Mouse (Mus musculus) hindbrain, embryonic 13.5 days (tissue): ENCODE results near the gene Cib3. TPM values are rescaled to one million over a fixed set of nuclear protein-coding genes. Genes with fewer than 3 reads are reported as not detected.

ENCODE experiments used
- ATAC-seq: fragments of 200-750 bp; cut with Nextera tagmentation; 2 replicates; pipeline ENCODE4 v1.8.0; 2017; ENCODE audit warnings: moderate TSS enrichment; ENCODE audit not compliant: low FRiP score
- H3K27ac ChIP-seq: fragments of 300-500 bp; sonication (generic); 2 replicates; pipeline ENCODE4 v1.5.1; 2015; ENCODE audit warnings: inconsistent platforms, mild to moderate bottlenecking, moderate library complexity
- H3K27me3 ChIP-seq: fragments of 300-500 bp; sonication (generic); 2 replicates; pipeline ENCODE4 v1.6.1; 2015; ENCODE audit warnings: mild to moderate bottlenecking, inconsistent platforms
- H3K36me3 ChIP-seq: fragments of 300-500 bp; sonication (generic); 2 replicates; pipeline ENCODE4 v1.6.1; 2015; ENCODE audit warnings: mild to moderate bottlenecking, inconsistent platforms
- H3K4me1 ChIP-seq: fragments of 300-500 bp; sonication (generic); replicated peaks from 2 replicates; pipeline ENCODE4 v1.6.1; 2015; ENCODE audit warnings: inconsistent platforms
- H3K4me2 ChIP-seq: fragments of 300-500 bp; sonication (generic); 2 replicates; pipeline ENCODE4 v1.6.1; 2015; ENCODE audit warnings: inconsistent platforms, mild to moderate bottlenecking, moderate library complexity
- H3K4me3 ChIP-seq: fragments of 300-500 bp; sonication (generic); 2 replicates; pipeline ENCODE4 v1.5.1; 2015; ENCODE audit warnings: mild to moderate bottlenecking, inconsistent platforms
- H3K9ac ChIP-seq: fragments of 300-500 bp; sonication (generic); 2 replicates; pipeline ENCODE4 v1.6.1; 2015; ENCODE audit warnings: mild to moderate bottlenecking, inconsistent platforms
- H3K9me3 ChIP-seq: fragments of 300-500 bp; sonication (generic); 2 replicates; pipeline ENCODE4 v1.6.1; 2016; ENCODE audit warnings: inconsistent platforms
- WGBS: fragments of 180-500 bp; shearing (Covaris S2); methylation state at CpG from one replicate; pipeline ENCODE4 v1.1.7; 2015; 5-methylcytosine and 5-hydroxymethylcytosine counted together
- polyA plus RNA-seq: library from polyadenylated mRNA; unstranded; fragments of >200 nt; fragmentation: Nextera tagmentation; extraction: Ambion mirVana; gene quantifications from 2 replicates; pipeline ENCODE4 v1.2.1, GENCODE M21; 2015

The Cib3 gene
- not detected in 2 replicates for polyA plus RNA-seq

- Histone ChIP-seq H3K27ac (no peak within 1 kb of the TSS), H3K4me3 (no peak within 1 kb of the TSS), H3K4me1 (no peaks in the 10 kb centered on the region), H3K36me3 (no peaks in the 10 kb centered on the region), H3K9me3 (no peaks in the 10 kb centered on the region), H3K27me3 (peaks cover 35% of the 10 kb centered on the region), H3K4me2 (no peak within 1 kb of the TSS), H3K9ac (no peak within 1 kb of the TSS)
- no peak for ATAC-seq
- WGBS: 67% methylated on average over 4 of the region's 4 CpGs
These were observed at the start of gene Cib3 for GRCm38 (mm10) chr8:72212751-72213150. Gene Cib3, minus strand, starts transcription at chr8:72212837.

GRCm38 (mm10) chr8:72261872-72262271 is 49.2 kb upstream of the Cib3 start:
- 60% methylated on average over 5 of the region's 5 CpGs for WGBS
- no peaks in the 10 kb centered on the region for H3K9me3 ChIP-seq
- H3K4me2 ChIP-seq: no peak overlapping the region
- no peaks in the 10 kb centered on the region for H3K27me3 ChIP-seq
- ATAC-seq: no peak
- H3K4me1 ChIP-seq: no peaks in the 10 kb centered on the region; the same call in 1 of the 2 replicates
- no peak overlapping the region for H3K27ac ChIP-seq
- H3K9ac ChIP-seq: no peak overlapping the region
- no peak overlapping the region for H3K4me3 ChIP-seq
- H3K36me3 ChIP-seq: peaks cover 6% of the 10 kb centered on the region; the same call in 1 of the 2 replicates

GRCm38 (mm10) chr8:72261431-72261830 is 48.8 kb upstream of the Cib3 start:
- Histone ChIP-seq H3K27me3 (no peaks in the 10 kb centered on the region), H3K9me3 (no peaks in the 10 kb centered on the region), H3K27ac (no peak overlapping the region), H3K4me2 (no peak overlapping the region), H3K9ac (no peak overlapping the region), H3K4me1 (no peaks in the 10 kb centered on the region; the same call in 1 of the 2 replicates), H3K36me3 (peaks cover 9% of the 10 kb centered on the region; the same call in 1 of the 2 replicates), H3K4me3 (no peak overlapping the region)
- ATAC-seq: no peak

- Histone ChIP-seq H3K4me1 (no peaks in the 10 kb centered on the region; the same call in 1 of the 2 replicates), H3K9me3 (no peaks in the 10 kb centered on the region), H3K27me3 (no peaks in the 10 kb centered on the region), H3K4me2 (no peak overlapping the region), H3K36me3 (peaks cover 10% of the 10 kb centered on the region), H3K27ac (no peak overlapping the region), H3K9ac (no peak overlapping the region), H3K4me3 (no peak overlapping the region)
- ATAC-seq: peak; percentile 71
- 25% methylated on average over 2 of the region's 2 CpGs for WGBS
These were observed 48.4 kb upstream of the Cib3 start for GRCm38 (mm10) chr8:72261019-72261418.

GRCm38 (mm10) chr8:72260585-72260984 is 47.9 kb upstream of the Cib3 start:
- Histone ChIP-seq H3K4me3 (no peak overlapping the region), H3K4me1 (no peaks in the 10 kb centered on the region; the same call in 1 of the 2 replicates), H3K27ac (no peak overlapping the region), H3K4me2 (no peak overlapping the region), H3K36me3 (peaks cover 14% of the 10 kb centered on the region), H3K9ac (no peak overlapping the region), H3K27me3 (no peaks in the 10 kb centered on the region), H3K9me3 (no peaks in the 10 kb centered on the region)
- WGBS: 55% methylated on average over 4 of the region's 4 CpGs
- peak; percentile 11; the same call in 1 of the 2 replicates for ATAC-seq

GRCm38 (mm10) chr8:72259862-72260261 is 47.2 kb upstream of the Cib3 start:
- peaks cover 21% of the 10 kb centered on the region for H3K36me3 ChIP-seq
- H3K9ac ChIP-seq: no peak overlapping the region
- no peaks in the 10 kb centered on the region for H3K27me3 ChIP-seq
- ATAC-seq: no peak
- H3K4me2 ChIP-seq: no peak overlapping the region
- 81% methylated on average over 2 of the region's 2 CpGs for WGBS
- H3K4me1 ChIP-seq: no peaks in the 10 kb centered on the region; the same call in 1 of the 2 replicates
- no peaks in the 10 kb centered on the region for H3K9me3 ChIP-seq
- no peak overlapping the region for H3K4me3 ChIP-seq
- H3K27ac ChIP-seq: no peak overlapping the region

- Histone ChIP-seq H3K9me3 (no peaks in the 10 kb centered on the region), H3K9ac (no peak overlapping the region), H3K4me3 (no peak overlapping the region), H3K27me3 (no peaks in the 10 kb centered on the region), H3K4me2 (no peak overlapping the region), H3K36me3 (peaks cover 41% of the 10 kb centered on the region), H3K27ac (no peak overlapping the region), H3K4me1 (no peaks in the 10 kb centered on the region; the same call in 1 of the 2 replicates)
- ATAC-seq: no peak
- WGBS: 96% methylated on average over 1 of the region's 1 CpGs
These were observed 45.2 kb upstream of the Cib3 start for GRCm38 (mm10) chr8:72257902-72258238.

- ATAC-seq: no peak
- no peaks in the 10 kb centered on the region; the same call in 1 of the 2 replicates for H3K4me1 ChIP-seq
- H3K4me2 ChIP-seq: no peak overlapping the region
- no peak overlapping the region for H3K4me3 ChIP-seq
- H3K9ac ChIP-seq: no peak overlapping the region
- 57% methylated on average over 7 of the region's 7 CpGs for WGBS
- H3K27me3 ChIP-seq: no peaks in the 10 kb centered on the region
- no peaks in the 10 kb centered on the region for H3K9me3 ChIP-seq
- H3K27ac ChIP-seq: no peak overlapping the region
- peaks cover 46% of the 10 kb centered on the region for H3K36me3 ChIP-seq
These were observed 44.7 kb upstream of the Cib3 start for GRCm38 (mm10) chr8:72257171-72257901.

GRCm38 (mm10) chr8:72244610-72245009 is 32.0 kb upstream of the Cib3 start:
- H3K4me2 ChIP-seq: no peak overlapping the region
- WGBS: 74% methylated on average over 2 of the region's 2 CpGs
- H3K4me1 ChIP-seq: peaks cover 25% of the 10 kb centered on the region
- H3K9ac ChIP-seq: no peak overlapping the region
- no peak overlapping the region for H3K27ac ChIP-seq
- no peak for ATAC-seq
- no peaks in the 10 kb centered on the region for H3K9me3 ChIP-seq
- H3K36me3 ChIP-seq: peaks cover 61% of the 10 kb centered on the region
- no peak overlapping the region for H3K4me3 ChIP-seq
- H3K27me3 ChIP-seq: no peaks in the 10 kb centered on the region

- H3K4me1 ChIP-seq: peaks cover 30% of the 10 kb centered on the region
- no peak overlapping the region for H3K4me3 ChIP-seq
- no peak for ATAC-seq
- peaks cover 43% of the 10 kb centered on the region for H3K36me3 ChIP-seq
- 85% methylated on average over 1 of the region's 1 CpGs for WGBS
- H3K9ac ChIP-seq: no peak overlapping the region
- H3K27ac ChIP-seq: no peak overlapping the region
- no peaks in the 10 kb centered on the region for H3K27me3 ChIP-seq
- H3K9me3 ChIP-seq: no peaks in the 10 kb centered on the region
- H3K4me2 ChIP-seq: no peak overlapping the region
These were observed 29.6 kb upstream of the Cib3 start for GRCm38 (mm10) chr8:72242226-72242625.

GRCm38 (mm10) chr8:72240951-72241350 is 28.3 kb upstream of the Cib3 start:
- peaks cover 30% of the 10 kb centered on the region for H3K4me1 ChIP-seq
- H3K9ac ChIP-seq: peak overlapping the region; percentile 77
- ATAC-seq: no peak
- H3K4me3 ChIP-seq: peak overlapping the region; percentile 64
- H3K36me3 ChIP-seq: peaks cover 31% of the 10 kb centered on the region
- H3K9me3 ChIP-seq: no peaks in the 10 kb centered on the region
- 61% methylated on average over 7 of the region's 7 CpGs for WGBS
- H3K4me2 ChIP-seq: peak overlapping the region; percentile 83
- H3K27ac ChIP-seq: peak overlapping the region; percentile 96
- H3K27me3 ChIP-seq: no peaks in the 10 kb centered on the region

GRCm38 (mm10) chr8:72240403-72240763 is 27.7 kb upstream of the Cib3 start:
- H3K4me1 ChIP-seq: peaks cover 30% of the 10 kb centered on the region
- peak overlapping the region; percentile 96 for H3K27ac ChIP-seq
- H3K27me3 ChIP-seq: no peaks in the 10 kb centered on the region
- peaks cover 26% of the 10 kb centered on the region for H3K36me3 ChIP-seq
- peak overlapping the region; percentile 83 for H3K4me2 ChIP-seq
- no peaks in the 10 kb centered on the region for H3K9me3 ChIP-seq
- ATAC-seq: no peak
- H3K9ac ChIP-seq: peak overlapping the region; percentile 77
- peak overlapping the region; percentile 64 for H3K4me3 ChIP-seq
- under 1% methylated on average over 24 of the region's 24 CpGs for WGBS
